Mouse (Mus musculus): ENCODE measurements around the gene Lrrc32.

DNA sequence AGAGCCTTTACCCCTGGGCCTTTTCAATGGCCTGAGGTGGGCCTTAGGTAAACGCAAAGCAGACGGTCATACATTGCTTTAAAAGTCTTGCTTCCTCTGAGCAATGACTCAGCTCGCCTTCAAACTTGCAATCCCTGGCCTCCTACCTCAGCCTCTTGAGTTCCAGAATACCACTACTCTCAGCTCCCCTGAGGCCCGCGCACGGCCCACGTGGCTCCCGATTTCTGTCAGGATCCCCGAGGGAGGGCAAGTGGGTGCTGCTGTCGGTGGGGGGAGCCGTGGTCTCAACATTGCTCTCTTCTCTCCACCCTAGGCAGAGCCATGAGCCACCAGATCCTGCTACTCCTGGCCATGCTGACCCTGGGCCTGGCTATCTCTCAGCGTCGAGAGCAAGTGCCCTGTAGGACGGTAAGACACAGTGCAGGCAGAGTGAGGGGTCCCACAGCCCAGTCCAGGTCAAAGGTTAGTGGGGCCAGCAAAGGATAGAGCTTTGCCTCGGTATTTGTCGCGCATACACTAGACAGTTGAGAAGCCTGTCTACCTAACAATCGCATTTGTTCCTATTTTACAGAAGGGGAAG lies 4.9 kb downstream of the Lrrc32 start:
- no peak for TF ChIP-seq POLR2A (IDR thresholded peaks at IDR 0.05; ENCODE audit: control insufficient read depth, extremely low read depth, insufficient read depth, low read length, poor library complexity)
- no peak for TF ChIP-seq CTCF (IDR thresholded peaks at IDR 0.05; ENCODE audit: borderline replicate concordance, control insufficient read depth, extremely low read depth, insufficient read depth, low read length, poor library complexity)

All from thymus, adult 2 months (tissue).